Mouse (Mus musculus) adrenal gland, adult 18-20 months (tissue): ENCODE results near the gene Vmn2r15. TPM values are rescaled to one million over a fixed set of nuclear protein-coding genes. Genes with fewer than 3 reads are reported as not detected.
A peak's percentile ranks its signal among the peaks of the same experiment; 100 is the strongest.

Experiments
- DNase-seq, 2 experiments: peaks; one replicate each; pipeline ENCODE4 v3.0.0; 2021 to 2022; ENCODE audit warnings: low spot score in 2 of 2
- long read RNA-seq, 2 experiments: library from polyadenylated mRNA; stranded (forward); transcript quantifications; one replicate each; pipeline ENCODE4 v2.0.0; 2021
- total RNA-seq, 2 experiments: library from RNA; stranded (reverse); gene quantifications; 1 replicate in 1 of 2; 2 replicates in 1 of 2; pipeline ENCODE4 v1.2.3; 2021

Vmn2r15 gene
- not detected for total RNA-seq
- long read RNA-seq, experiment 1, result 0 reads
- long read RNA-seq, experiment 2, result 0 reads

- no peak for DNase-seq
Observed at GRCm38 (mm10) chr5:109297544-109297943, at the start of gene Vmn2r15. Gene Vmn2r15, minus strand, starts transcription at chr5:109297644.

GRCm38 (mm10) chr5:109329862-109330261 is 32.4 kb upstream of the Vmn2r15 start, which contains the start of gene Vmn2r16:
Gene Vmn2r16, plus strand, starts transcription at chr5:109330162.
- DNase-seq, result no peak

- DNase-seq, result peak in 1 of 2 experiments; percentile 3
Observed at GRCm38 (mm10) chr5:109294655-109295054, 2.8 kb downstream of the Vmn2r15 start.

Other genes starting within 250 kb of the Vmn2r15 start
- gene Vmn2r11, start 238.1 kb downstream of the Vmn2r15 start, total RNA-seq, result not detected
- gene Vmn2r12, start 199.7 kb downstream of the Vmn2r15 start, total RNA-seq, result not detected
- gene Vmn2r13, start 105.4 kb downstream of the Vmn2r15 start, total RNA-seq, result not detected
- gene Vmn2r14, start 72.9 kb downstream of the Vmn2r15 start, total RNA-seq, result not detected
- gene Vmn2r16, start 32.5 kb upstream of the Vmn2r15 start, total RNA-seq, result not detected
- gene Vmn2r17, start 122.0 kb upstream of the Vmn2r15 start, total RNA-seq, result not detected